Mouse (Mus musculus) hindbrain, embryonic 10.5 days (tissue): ENCODE results near the gene Endou. TPM values are rescaled to one million over a fixed set of nuclear protein-coding genes. Genes with fewer than 3 reads are reported as not detected.
A peak's percentile ranks its signal among the peaks of the same experiment; 100 is the strongest.
"Not testable (repeated sequence)": the region's sequence is repeated elsewhere in the genome, so short reads cannot be mapped to it uniquely, and the experiment has no call there.

ENCODE experiments used
- DNase-seq: peaks from one replicate; pipeline ENCODE4 v3.0.0-alpha.2; 2017; ENCODE audit warnings: low spot score
- H3K27ac ChIP-seq: fragments of 300-500 bp; sonication (generic); 2 replicates; pipeline ENCODE4 v1.5.1; 2016; ENCODE audit warnings: mild to moderate bottlenecking, moderate library complexity
- H3K27me3 ChIP-seq: fragments of 300-500 bp; sonication (generic); 2 replicates; pipeline ENCODE4 v1.6.1; 2016; ENCODE audit warnings: mild to moderate bottlenecking; ENCODE audit not compliant: poor library complexity, insufficient read depth, severe bottlenecking
- H3K36me3 ChIP-seq: fragments of 300-500 bp; sonication (generic); 2 replicates; pipeline ENCODE4 v1.6.1; 2016; ENCODE audit warnings: mild to moderate bottlenecking, moderate library complexity
- H3K4me1 ChIP-seq: fragments of 300-500 bp; sonication (generic); replicated peaks from 2 replicates; pipeline ENCODE4 v1.6.1; 2016; ENCODE audit warnings: mild to moderate bottlenecking
- H3K4me3 ChIP-seq: fragments of 300-500 bp; sonication (generic); 2 replicates; pipeline ENCODE4 v1.5.1; 2016; ENCODE audit warnings: mild to moderate bottlenecking, moderate library complexity
- H3K9me3 ChIP-seq: fragments of 300-500 bp; sonication (generic); 2 replicates; pipeline ENCODE4 v1.6.1; 2016; ENCODE audit warnings: mild to moderate bottlenecking, moderate library complexity
- whole genome bisulfite sequencing: fragments of 180-500 bp; shearing (Covaris S2); methylation state at CpG from one replicate; pipeline ENCODE4 v1.1.7; 2016; 5-methylcytosine and 5-hydroxymethylcytosine counted together
- polyA plus RNA-seq: library from polyadenylated mRNA; unstranded; fragments of >200 nt; fragmentation: Nextera tagmentation; extraction: Ambion mirVana; gene quantifications from 2 replicates; pipeline ENCODE4 v1.2.1, GENCODE M21; 2016

Gene Endou
- polyA plus RNA-seq, 1 experiment from 2014 or later, result 0.08 TPM

- peak overlapping the region; percentile 46 for H3K27ac ChIP-seq
- not testable (repeated sequence) for H3K4me3 ChIP-seq, H3K27me3 ChIP-seq, DNase-seq, H3K9me3 ChIP-seq
- WGBS, result 69% methylated on average over 17 of the region's 17 CpGs
- peaks cover 22% of the 10 kb centered on the region for H3K36me3 ChIP-seq
- H3K4me1 ChIP-seq, result peaks cover 30% of the 10 kb centered on the region
These were observed 62.8 kb downstream of the Endou start for GRCm38 (mm10) chr15:97668158-97668877.

- WGBS, result 37% methylated on average over 7 of the region's 7 CpGs
- Histone ChIP-seq H3K4me3 (no peak overlapping the region), H3K27me3 (no peaks in the 10 kb centered on the region), H3K27ac (peak overlapping the region; percentile 46), H3K4me1 (peaks cover 26% of the 10 kb centered on the region), H3K9me3 (no peaks in the 10 kb centered on the region), H3K36me3 (peaks cover 14% of the 10 kb centered on the region)
- DNase-seq, result peak; percentile 80
These were observed 63.7 kb downstream of the Endou start for GRCm38 (mm10) chr15:97667437-97667836.

GRCm38 (mm10) chr15:97666457-97666770 lies 64.7 kb downstream of the Endou start:
- Histone ChIP-seq H3K27me3 (no peaks in the 10 kb centered on the region), H3K4me3 (no peak overlapping the region), H3K9me3 (no peaks in the 10 kb centered on the region), H3K4me1 (peaks cover 16% of the 10 kb centered on the region), H3K27ac (no peak overlapping the region), H3K36me3 (peaks cover 6% of the 10 kb centered on the region)
- DNase-seq, result no peak
- WGBS, result 93% methylated on average over 10 of the region's 10 CpGs

GRCm38 (mm10) chr15:97665770-97666456 lies 65.2 kb downstream of the Endou start:
- no peak for DNase-seq

GRCm38 (mm10) chr15:97664981-97665668 lies 66.0 kb downstream of the Endou start:
- Histone ChIP-seq H3K36me3 (no peaks in the 10 kb centered on the region), H3K4me1 (peaks cover 12% of the 10 kb centered on the region), H3K4me3 (no peak overlapping the region), H3K27me3 (0 out of 2 replicates have a peak, but pooled peaks cover 2% of the 10 kb centered on the region), H3K27ac (no peak overlapping the region), H3K9me3 (no peaks in the 10 kb centered on the region)
- 64% methylated on average over 16 of the region's 16 CpGs for WGBS
- DNase-seq, result no peak

More at GRCm38 (mm10) chr15:97665770-97666456, 65.2 kb downstream of the Endou start:
- no peaks in the 10 kb centered on the region for H3K9me3 ChIP-seq
- peaks cover under 1% of the 10 kb centered on the region; the same call in 1 of the 2 replicates for H3K36me3 ChIP-seq
- no peak overlapping the region for H3K4me3 ChIP-seq
- no peak overlapping the region for H3K27ac ChIP-seq
- whole genome bisulfite sequencing, result 78% methylated on average over 25 of the region's 25 CpGs
- peaks cover 16% of the 10 kb centered on the region for H3K4me1 ChIP-seq
- no peaks in the 10 kb centered on the region for H3K27me3 ChIP-seq

- Histone ChIP-seq H3K9me3 (no peaks in the 10 kb centered on the region), H3K4me1 (peaks cover 10% of the 10 kb centered on the region), H3K27ac (peak overlapping the region; percentile 77), H3K36me3 (no peaks in the 10 kb centered on the region), H3K4me3 (peak overlapping the region; percentile 52), H3K27me3 (0 out of 2 replicates have a peak, but pooled peaks cover 4% of the 10 kb centered on the region)
- DNase-seq, result peak; percentile 78
- 12% methylated on average over 19 of the region's 19 CpGs for WGBS
These were observed 67.3 kb downstream of the Endou start for GRCm38 (mm10) chr15:97663750-97664406.

Other genes with a start within 250 kb of the Endou start
- gene Rpap3, start 25.5 kb downstream of the Endou start, polyA plus RNA-seq, result 29.7 and 33.5 TPM in 2 replicates
- gene Rapgef3, start 36.6 kb upstream of the Endou start, polyA plus RNA-seq, result 6.2 and 6.7 TPM in 2 replicates
- 28.8 and 31.3 TPM in 2 replicates for gene Slc48a1, start 47.2 kb upstream of the Endou start, polyA plus RNA-seq
- gene Hdac7, start 113.2 kb upstream of the Endou start, polyA plus RNA-seq, result 25.7 and 32.7 TPM in 2 replicates
- gene Vdr, start 179.3 kb upstream of the Endou start, polyA plus RNA-seq, result 0.51 and 1.0 TPM in 2 replicates
- gene Tmem106c, start 232.9 kb upstream of the Endou start, polyA plus RNA-seq, result 58.9 and 64.5 TPM in 2 replicates